Mouse (Mus musculus) forebrain, embryonic 12.5 days (tissue): ENCODE measurements around the gene Usp31. TPM values are rescaled to one million over a fixed set of nuclear protein-coding genes. Genes with fewer than 3 reads are reported as not detected.

ENCODE experiments used
- ATAC-seq: fragments of 200-750 bp; cut with Nextera tagmentation; 2 replicates; pipeline ENCODE4 v1.8.0; 2017; ENCODE audit warnings: moderate TSS enrichment; ENCODE audit not compliant: low FRiP score
- H3K27ac ChIP-seq: fragments of 300-500 bp; sonication (generic); 2 replicates; pipeline ENCODE4 v1.5.1; 2016; ENCODE audit warnings: mild to moderate bottlenecking
- H3K27me3 ChIP-seq: fragments of 300-500 bp; sonication (generic); 2 replicates; pipeline ENCODE4 v1.6.1; 2016; ENCODE audit warnings: mild to moderate bottlenecking
- H3K36me3 ChIP-seq: fragments of 300-500 bp; sonication (generic); replicated peaks from 2 replicates; pipeline ENCODE4 v1.6.1; 2016; ENCODE audit warnings: mild to moderate bottlenecking
- H3K4me1 ChIP-seq: fragments of 300-500 bp; sonication (generic); 2 replicates; pipeline ENCODE4 v1.6.1; 2016
- H3K4me2 ChIP-seq: fragments of 300-500 bp; sonication (generic); 2 replicates; pipeline ENCODE4 v1.6.1; 2016; ENCODE audit warnings: mild to moderate bottlenecking, moderate library complexity
- H3K4me3 ChIP-seq: fragments of 300-500 bp; sonication (generic); replicated peaks from 2 replicates; pipeline ENCODE4 v1.5.1; 2016; ENCODE audit warnings: mild to moderate bottlenecking
- H3K9ac ChIP-seq: fragments of 300-500 bp; sonication (generic); 2 replicates; pipeline ENCODE4 v1.6.1; 2016; ENCODE audit warnings: mild to moderate bottlenecking
- H3K9me3 ChIP-seq: fragments of 300-500 bp; sonication (generic); 2 replicates; pipeline ENCODE4 v1.6.1; 2016
- WGBS: fragments of 180-500 bp; shearing (Covaris S2); methylation state at CpG from one replicate; pipeline ENCODE4 v1.1.7; 2016; 5-methylcytosine and 5-hydroxymethylcytosine counted together
- polyA plus RNA-seq: library from polyadenylated mRNA; unstranded; fragments of >200 nt; fragmentation: Nextera tagmentation; extraction: Ambion mirVana; gene quantifications from 2 replicates; pipeline ENCODE4 v1.2.1, GENCODE M21; 2016

Usp31 gene
- polyA plus RNA-seq, 1 experiment from 2014 or later, result 4.5 TPM

- H3K9me3 ChIP-seq, result no peaks in the 10 kb centered on the region
- 62% methylated on average over 12 of the region's 12 CpGs for WGBS
- H3K27ac ChIP-seq, result no peak overlapping the region
- H3K36me3 ChIP-seq, result no peaks in the 10 kb centered on the region
- no peak overlapping the region for H3K4me3 ChIP-seq
- H3K9ac ChIP-seq, result no peak overlapping the region
- no peak overlapping the region for H3K4me2 ChIP-seq
- no peak for ATAC-seq
- H3K27me3 ChIP-seq, result no peaks in the 10 kb centered on the region
- no peaks in the 10 kb centered on the region for H3K4me1 ChIP-seq
Observed at GRCm38 (mm10) chr7:121640998-121641762, 65.9 kb downstream of the Usp31 start.

GRCm38 (mm10) chr7:121636732-121637131, 70.3 kb downstream of the Usp31 start:
- H3K36me3 ChIP-seq, result no peaks in the 10 kb centered on the region
- WGBS, result 86% methylated on average over 5 of the region's 5 CpGs
- no peak for ATAC-seq

GRCm38 (mm10) chr7:121634236-121634635, 72.8 kb downstream of the Usp31 start:
- no peak overlapping the region for H3K4me2 ChIP-seq
- no peaks in the 10 kb centered on the region for H3K36me3 ChIP-seq
- no peaks in the 10 kb centered on the region for H3K27me3 ChIP-seq
- no peak overlapping the region for H3K9ac ChIP-seq
- H3K4me3 ChIP-seq, result no peak overlapping the region
- no peak for ATAC-seq
- H3K9me3 ChIP-seq, result no peaks in the 10 kb centered on the region
- H3K4me1 ChIP-seq, result no peaks in the 10 kb centered on the region
- WGBS, result 64% methylated on average over 3 of the region's 3 CpGs
- H3K27ac ChIP-seq, result no peak overlapping the region

More at GRCm38 (mm10) chr7:121636732-121637131, 70.3 kb downstream of the Usp31 start:
- Histone ChIP-seq H3K9me3 (no peaks in the 10 kb centered on the region), H3K4me3 (no peak overlapping the region), H3K4me1 (no peaks in the 10 kb centered on the region), H3K4me2 (no peak overlapping the region), H3K27me3 (no peaks in the 10 kb centered on the region), H3K9ac (no peak overlapping the region), H3K27ac (no peak overlapping the region)

GRCm38 (mm10) chr7:121622835-121623420, 84.1 kb downstream of the Usp31 start:
- Histone ChIP-seq H3K4me3 (no peak overlapping the region), H3K4me1 (peaks cover 5% of the 10 kb centered on the region; the same call in 1 of the 2 replicates), H3K9me3 (no peaks in the 10 kb centered on the region), H3K27ac (no peak overlapping the region), H3K27me3 (no peaks in the 10 kb centered on the region), H3K4me2 (no peak overlapping the region), H3K36me3 (no peaks in the 10 kb centered on the region), H3K9ac (no peak overlapping the region)
- ATAC-seq, result no peak
- 82% methylated on average over 9 of the region's 9 CpGs for WGBS

GRCm38 (mm10) chr7:121622433-121622832, 84.6 kb downstream of the Usp31 start:
- ATAC-seq, result no peak
- H3K4me3 ChIP-seq, result no peak overlapping the region
- H3K27ac ChIP-seq, result no peak overlapping the region
- no peaks in the 10 kb centered on the region for H3K9me3 ChIP-seq
- H3K4me1 ChIP-seq, result peaks cover 5% of the 10 kb centered on the region; the same call in 1 of the 2 replicates
- no peak overlapping the region for H3K9ac ChIP-seq
- no peaks in the 10 kb centered on the region for H3K27me3 ChIP-seq
- no peak overlapping the region for H3K4me2 ChIP-seq
- 73% methylated on average over 6 of the region's 6 CpGs for WGBS
- H3K36me3 ChIP-seq, result no peaks in the 10 kb centered on the region

- Histone ChIP-seq H3K36me3 (no peaks in the 10 kb centered on the region), H3K4me3 (no peak overlapping the region), H3K4me1 (no peaks in the 10 kb centered on the region), H3K27me3 (no peaks in the 10 kb centered on the region), H3K9ac (no peak overlapping the region), H3K9me3 (no peaks in the 10 kb centered on the region), H3K27ac (no peak overlapping the region), H3K4me2 (no peak overlapping the region)
- 28% methylated on average over 4 of the region's 4 CpGs for WGBS
- no peak for ATAC-seq
Observed at GRCm38 (mm10) chr7:121601697-121602096, 105.4 kb downstream of the Usp31 start.

- no peaks in the 10 kb centered on the region for H3K36me3 ChIP-seq
- H3K27ac ChIP-seq, result no peak overlapping the region
- H3K27me3 ChIP-seq, result no peaks in the 10 kb centered on the region
- no peak overlapping the region for H3K9ac ChIP-seq
- no peaks in the 10 kb centered on the region for H3K9me3 ChIP-seq
- H3K4me2 ChIP-seq, result no peak overlapping the region
- no peak for ATAC-seq
- no peaks in the 10 kb centered on the region for H3K4me1 ChIP-seq
- no peak overlapping the region for H3K4me3 ChIP-seq
- WGBS, result 74% methylated on average over 3 of the region's 3 CpGs
Observed at GRCm38 (mm10) chr7:121596401-121596800, 110.7 kb downstream of the Usp31 start.

- H3K9me3 ChIP-seq, result no peaks in the 10 kb centered on the region
- no peak overlapping the region for H3K4me2 ChIP-seq
- ATAC-seq, result no peak
- no peak overlapping the region for H3K4me3 ChIP-seq
- no peaks in the 10 kb centered on the region for H3K36me3 ChIP-seq
- H3K27me3 ChIP-seq, result no peaks in the 10 kb centered on the region
- WGBS, result 80% methylated on average over 4 of the region's 4 CpGs
- H3K9ac ChIP-seq, result no peak overlapping the region
- H3K4me1 ChIP-seq, result no peaks in the 10 kb centered on the region
- no peak overlapping the region for H3K27ac ChIP-seq
Observed at GRCm38 (mm10) chr7:121595496-121595895, 111.6 kb downstream of the Usp31 start.

- WGBS, result 88% methylated on average over 5 of the region's 5 CpGs
- no peak overlapping the region for H3K27ac ChIP-seq
- H3K9ac ChIP-seq, result no peak overlapping the region
- no peaks in the 10 kb centered on the region for H3K36me3 ChIP-seq
- H3K4me2 ChIP-seq, result no peak overlapping the region
- H3K27me3 ChIP-seq, result no peaks in the 10 kb centered on the region
- no peak overlapping the region for H3K4me3 ChIP-seq
- no peaks in the 10 kb centered on the region for H3K9me3 ChIP-seq
- no peak for ATAC-seq
- H3K4me1 ChIP-seq, result no peaks in the 10 kb centered on the region
Observed at GRCm38 (mm10) chr7:121595085-121595484, 112.0 kb downstream of the Usp31 start.

GRCm38 (mm10) chr7:121594623-121595022, 112.4 kb downstream of the Usp31 start:
- Histone ChIP-seq H3K4me3 (no peak overlapping the region), H3K9ac (no peak overlapping the region), H3K4me2 (no peak overlapping the region), H3K27me3 (no peaks in the 10 kb centered on the region), H3K27ac (no peak overlapping the region), H3K4me1 (0 out of 2 replicates have a peak, but pooled peaks cover 1% of the 10 kb centered on the region), H3K36me3 (no peaks in the 10 kb centered on the region), H3K9me3 (no peaks in the 10 kb centered on the region)
- no peak for ATAC-seq
- 87% methylated on average over 1 of the region's 1 CpGs for WGBS
